Mouse (Mus musculus) hindbrain, embryonic 15.5 days (tissue): ENCODE data around the gene Immt. TPM values are rescaled to one million over a fixed set of nuclear protein-coding genes. Genes with fewer than 3 reads are reported as not detected.
A peak's percentile ranks its signal among the peaks of the same experiment; 100 is the strongest.

Experiments used
- ATAC-seq: fragments of 200-750 bp; cut with Nextera tagmentation; 2 replicates; pipeline ENCODE4 v1.8.0; 2017; ENCODE audit warnings: low read depth, moderate number of reproducible peaks, moderate TSS enrichment; ENCODE audit not compliant: low FRiP score
- H3K27ac ChIP-seq: fragments of 300-500 bp; sonication (generic); replicated peaks from 2 replicates; pipeline ENCODE4 v1.5.1; 2015; ENCODE audit warnings: mild to moderate bottlenecking, inconsistent platforms
- H3K27me3 ChIP-seq: fragments of 300-500 bp; sonication (generic); 2 replicates; pipeline ENCODE4 v1.6.1; 2015; ENCODE audit warnings: control low read depth, inconsistent platforms
- H3K36me3 ChIP-seq: fragments of 300-500 bp; sonication (generic); 2 replicates; pipeline ENCODE4 v1.6.1; 2015; ENCODE audit warnings: control low read depth, inconsistent platforms
- H3K4me1 ChIP-seq: fragments of 300-500 bp; sonication (generic); replicated peaks from 2 replicates; pipeline ENCODE4 v1.6.1; 2015; ENCODE audit warnings: control low read depth, inconsistent platforms
- H3K4me2 ChIP-seq: fragments of 300-500 bp; sonication (generic); 2 replicates; pipeline ENCODE4 v1.6.1; 2015; ENCODE audit warnings: moderate library complexity, mild to moderate bottlenecking, inconsistent platforms
- H3K4me3 ChIP-seq: fragments of 300-500 bp; sonication (generic); 2 replicates; pipeline ENCODE4 v1.5.1; 2015; ENCODE audit warnings: mild to moderate bottlenecking, inconsistent platforms
- H3K9ac ChIP-seq: fragments of 300-500 bp; sonication (generic); 2 replicates; pipeline ENCODE4 v1.6.1; 2015; ENCODE audit warnings: inconsistent platforms
- H3K9me3 ChIP-seq: fragments of 300-500 bp; sonication (generic); 2 replicates; pipeline ENCODE4 v1.6.1; 2016; ENCODE audit warnings: control low read depth, inconsistent platforms
- WGBS: fragments of 180-500 bp; shearing (Covaris S2); methylation state at CpG from one replicate; pipeline ENCODE4 v1.1.7; 2015; 5-methylcytosine and 5-hydroxymethylcytosine counted together
- polyA plus RNA-seq: library from polyadenylated mRNA; unstranded; fragments of >200 nt; fragmentation: Nextera tagmentation; extraction: Ambion mirVana; gene quantifications from 2 replicates; pipeline ENCODE4 v1.2.1, GENCODE M21; 2015

Immt gene
- 154 and 160 TPM in 2 replicates for polyA plus RNA-seq

- Histone ChIP-seq H3K4me1 (peaks cover 19% of the 10 kb centered on the region), H3K27ac (peak within 1 kb of the TSS; percentile 94), H3K9me3 (no peaks in the 10 kb centered on the region), H3K36me3 (peaks cover 16% of the 10 kb centered on the region; the same call in 1 of the 2 replicates), H3K9ac (peak within 1 kb of the TSS; percentile 85), H3K4me3 (peak within 1 kb of the TSS; percentile 77), H3K27me3 (0 out of 2 replicates have a peak, but pooled peaks cover 5% of the 10 kb centered on the region), H3K4me2 (peak within 1 kb of the TSS; percentile 83)
- peak; percentile 99 for ATAC-seq
- WGBS: under 1% methylated on average over 64 of the region's 64 CpGs
Measured at GRCm38 (mm10) chr6:71830690-71831580, at the start of gene Immt. Gene Immt, plus strand, starts transcription at chr6:71831331.

GRCm38 (mm10) chr6:71783165-71783564, 48.0 kb upstream of the Immt start:
- Histone ChIP-seq H3K4me2 (no peak overlapping the region), H3K4me3 (no peak overlapping the region), H3K9ac (no peak overlapping the region), H3K36me3 (peaks cover 42% of the 10 kb centered on the region), H3K27ac (no peak overlapping the region), H3K9me3 (no peaks in the 10 kb centered on the region), H3K27me3 (no peaks in the 10 kb centered on the region), H3K4me1 (no peaks in the 10 kb centered on the region)
- 94% methylated on average over 5 of the region's 5 CpGs for WGBS
- ATAC-seq: no peak

GRCm38 (mm10) chr6:71788348-71788747, 42.8 kb upstream of the Immt start:
- ATAC-seq: no peak
- Histone ChIP-seq H3K36me3 (peaks cover 14% of the 10 kb centered on the region), H3K4me3 (no peak overlapping the region), H3K9ac (no peak overlapping the region), H3K27ac (no peak overlapping the region), H3K27me3 (no peaks in the 10 kb centered on the region), H3K4me1 (no peaks in the 10 kb centered on the region), H3K9me3 (no peaks in the 10 kb centered on the region), H3K4me2 (no peak overlapping the region)
- 85% methylated on average over 9 of the region's 9 CpGs for WGBS

- Histone ChIP-seq H3K36me3 (peaks cover 24% of the 10 kb centered on the region), H3K27ac (no peak overlapping the region), H3K4me2 (no peak overlapping the region), H3K27me3 (no peaks in the 10 kb centered on the region), H3K9ac (no peak overlapping the region), H3K9me3 (no peaks in the 10 kb centered on the region), H3K4me3 (no peak overlapping the region), H3K4me1 (no peaks in the 10 kb centered on the region)
- no peak for ATAC-seq
- 84% methylated on average over 6 of the region's 6 CpGs for WGBS
Measured at GRCm38 (mm10) chr6:71791771-71792170, 39.4 kb upstream of the Immt start.

- no peaks in the 10 kb centered on the region for H3K27me3 ChIP-seq
- no peak for ATAC-seq
- H3K4me1 ChIP-seq: no peaks in the 10 kb centered on the region; the same call in 1 of the 2 replicates
- no peak overlapping the region for H3K4me3 ChIP-seq
- no peak overlapping the region for H3K4me2 ChIP-seq
- peaks cover 44% of the 10 kb centered on the region for H3K36me3 ChIP-seq
- H3K9ac ChIP-seq: no peak overlapping the region
- 81% methylated on average over 3 of the region's 3 CpGs for WGBS
- H3K9me3 ChIP-seq: no peaks in the 10 kb centered on the region
- no peak overlapping the region for H3K27ac ChIP-seq
Measured at GRCm38 (mm10) chr6:71799391-71799790, 31.7 kb upstream of the Immt start.

GRCm38 (mm10) chr6:71801011-71801713, 30.0 kb upstream of the Immt start:
- no peak for ATAC-seq
- Histone ChIP-seq H3K27me3 (no peaks in the 10 kb centered on the region), H3K36me3 (peaks cover 34% of the 10 kb centered on the region), H3K27ac (no peak overlapping the region), H3K9me3 (no peaks in the 10 kb centered on the region), H3K9ac (no peak overlapping the region), H3K4me1 (no peaks in the 10 kb centered on the region; the same call in 1 of the 2 replicates), H3K4me2 (no peak overlapping the region), H3K4me3 (no peak overlapping the region)
- WGBS: 53% methylated on average over 7 of the region's 7 CpGs

GRCm38 (mm10) chr6:71801714-71802094, 29.4 kb upstream of the Immt start:
- H3K4me1 ChIP-seq: no peaks in the 10 kb centered on the region; the same call in 1 of the 2 replicates
- 68% methylated on average over 10 of the region's 10 CpGs for WGBS
- ATAC-seq: no peak
- H3K9ac ChIP-seq: no peak overlapping the region
- H3K27ac ChIP-seq: no peak overlapping the region
- peaks cover 29% of the 10 kb centered on the region for H3K36me3 ChIP-seq
- H3K4me2 ChIP-seq: no peak overlapping the region
- H3K9me3 ChIP-seq: no peaks in the 10 kb centered on the region
- H3K27me3 ChIP-seq: no peaks in the 10 kb centered on the region
- H3K4me3 ChIP-seq: no peak overlapping the region

GRCm38 (mm10) chr6:71803609-71804008, 27.5 kb upstream of the Immt start:
- H3K36me3 ChIP-seq: peaks cover 25% of the 10 kb centered on the region
- H3K4me1 ChIP-seq: no peaks in the 10 kb centered on the region; the same call in 1 of the 2 replicates
- H3K27ac ChIP-seq: peak overlapping the region; percentile 43; the same call in 1 of the 2 replicates
- H3K4me2 ChIP-seq: no peak overlapping the region
- H3K9me3 ChIP-seq: no peaks in the 10 kb centered on the region
- 83% methylated on average over 1 of the region's 1 CpGs for WGBS
- no peak overlapping the region for H3K9ac ChIP-seq
- H3K4me3 ChIP-seq: no peak overlapping the region
- ATAC-seq: peak; percentile 23; the same call in 1 of the 2 replicates
- H3K27me3 ChIP-seq: no peaks in the 10 kb centered on the region

- no peak overlapping the region for H3K4me2 ChIP-seq
- peak overlapping the region; percentile 43; the same call in 1 of the 2 replicates for H3K27ac ChIP-seq
- 30% methylated on average over 12 of the region's 12 CpGs for WGBS
- no peak overlapping the region for H3K9ac ChIP-seq
- H3K4me1 ChIP-seq: no peaks in the 10 kb centered on the region; the same call in 1 of the 2 replicates
- peaks cover 24% of the 10 kb centered on the region for H3K36me3 ChIP-seq
- H3K27me3 ChIP-seq: no peaks in the 10 kb centered on the region
- ATAC-seq: peak; percentile 82
- no peaks in the 10 kb centered on the region for H3K9me3 ChIP-seq
- no peak overlapping the region for H3K4me3 ChIP-seq
Measured at GRCm38 (mm10) chr6:71804061-71804829, 26.9 kb upstream of the Immt start.

- 100% methylated on average over 1 of the region's 1 CpGs for WGBS
- H3K36me3 ChIP-seq: peaks cover 41% of the 10 kb centered on the region
- no peaks in the 10 kb centered on the region; the same call in 1 of the 2 replicates for H3K4me1 ChIP-seq
- no peaks in the 10 kb centered on the region for H3K9me3 ChIP-seq
- no peak overlapping the region for H3K4me2 ChIP-seq
- no peak overlapping the region for H3K27ac ChIP-seq
- no peak for ATAC-seq
- H3K4me3 ChIP-seq: no peak overlapping the region
- no peaks in the 10 kb centered on the region for H3K27me3 ChIP-seq
- no peak overlapping the region for H3K9ac ChIP-seq
Measured at GRCm38 (mm10) chr6:71806713-71807112, 24.4 kb upstream of the Immt start.

GRCm38 (mm10) chr6:71809890-71810289, 21.2 kb upstream of the Immt start:
- H3K27ac ChIP-seq: no peak overlapping the region
- H3K4me1 ChIP-seq: no peaks in the 10 kb centered on the region
- peaks cover 47% of the 10 kb centered on the region for H3K36me3 ChIP-seq
- H3K4me2 ChIP-seq: no peak overlapping the region
- no peak overlapping the region for H3K9ac ChIP-seq
- no peak overlapping the region for H3K4me3 ChIP-seq
- 95% methylated on average over 9 of the region's 9 CpGs for WGBS
- no peaks in the 10 kb centered on the region for H3K27me3 ChIP-seq
- H3K9me3 ChIP-seq: no peaks in the 10 kb centered on the region
- ATAC-seq: no peak
